Mouse (Mus musculus) ES-Bruce4 (cell line): ENCODE data around the gene Dact2. TPM values are rescaled to one million over a fixed set of nuclear protein-coding genes. Genes with fewer than 3 reads are reported as not detected.

Experiments used
- H3K27ac ChIP-seq: 2 replicates; pipeline ENCODE4 v1.5.1; 2012; ENCODE audit warnings: low read length, inconsistent platforms; ENCODE audit not compliant: insufficient read depth
- H3K27me3 ChIP-seq: 2 replicates; pipeline ENCODE4 v1.6.1; 2012; ENCODE audit warnings: mild to moderate bottlenecking, low read length, inconsistent platforms; ENCODE audit not compliant: control insufficient read depth, poor library complexity, insufficient read depth, severe bottlenecking
- H3K36me3 ChIP-seq: 2 replicates; pipeline ENCODE4 v1.6.1; 2012; ENCODE audit warnings: inconsistent platforms, mild to moderate bottlenecking, low read length, moderate library complexity; ENCODE audit not compliant: control insufficient read depth, poor library complexity, insufficient read depth, severe bottlenecking
- H3K4me1 ChIP-seq: one replicate; pipeline ENCODE4 v1.8.1; 2011; ENCODE audit warnings: low read length; ENCODE audit not compliant: control insufficient read depth, insufficient read depth
- H3K4me3 ChIP-seq: 2 replicates; pipeline ENCODE4 v1.5.1; 2011; ENCODE audit warnings: low read depth, mild to moderate bottlenecking, low read length
- H3K9ac ChIP-seq: 2 replicates; pipeline ENCODE4 v1.6.1; 2012; ENCODE audit warnings: low read depth, mild to moderate bottlenecking, inconsistent platforms; ENCODE audit not compliant: poor library complexity, severe bottlenecking
- H3K9me3 ChIP-seq: replicated peaks from 2 replicates; pipeline ENCODE4 v1.6.1; 2012; ENCODE audit warnings: mild to moderate bottlenecking, low read length, inconsistent platforms; ENCODE audit not compliant: control insufficient read depth, poor library complexity, insufficient read depth, severe bottlenecking
- CTCF ChIP-seq: IDR thresholded peaks from one replicate; pipeline ENCODE4 v1.8.1; 2011; ENCODE audit warnings: low read depth, low read length
- EP300 ChIP-seq: IDR thresholded peaks from 2 replicates; pipeline ENCODE4 v1.6.1; 2011; ENCODE audit warnings: low read depth, low read length; ENCODE audit not compliant: insufficient read depth
- POLR2A ChIP-seq: IDR thresholded peaks from one replicate; pipeline ENCODE4 v1.8.1; 2011; ENCODE audit warnings: low read length; ENCODE audit not compliant: insufficient read depth
- polyA plus RNA-seq: library from polyadenylated mRNA; stranded (reverse); fragments of >200 nt; gene quantifications from 2 replicates; pipeline ENCODE4 v1.2.4, GENCODE M21; 2011; ENCODE audit warnings: low read depth; ENCODE audit not compliant: missing spikeins, insufficient read depth, insufficient read length

Gene Dact2
- polyA plus RNA-seq, 1 experiment = 15.8 TPM

GRCm38 (mm10) chr17:14172184-14172583 lies 31.9 kb downstream of the Dact2 start:
- H3K27me3 ChIP-seq = no peaks in the 10 kb centered on the region
- TF ChIP-seq POLR2A (no peak), EP300 (no peak), CTCF (no peak)
- no peak overlapping the region for H3K4me3 ChIP-seq
- no peak overlapping the region for H3K9ac ChIP-seq
- no peak overlapping the region for H3K27ac ChIP-seq
- peaks cover 24% of the 10 kb centered on the region for H3K4me1 ChIP-seq
- H3K9me3 ChIP-seq = no peaks in the 10 kb centered on the region
- no peaks in the 10 kb centered on the region for H3K36me3 ChIP-seq

- Histone ChIP-seq H3K9me3 (no peaks in the 10 kb centered on the region), H3K9ac (no peak overlapping the region), H3K4me1 (peaks cover 27% of the 10 kb centered on the region), H3K27me3 (no peaks in the 10 kb centered on the region), H3K36me3 (no peaks in the 10 kb centered on the region), H3K4me3 (no peak overlapping the region), H3K27ac (no peak overlapping the region)
- no peak for TF ChIP-seq CTCF
- TF ChIP-seq POLR2A = no peak
- TF ChIP-seq EP300 = no peak
Measured at GRCm38 (mm10) chr17:14170961-14171479, 33.1 kb downstream of the Dact2 start.

GRCm38 (mm10) chr17:14169431-14169830 lies 34.7 kb downstream of the Dact2 start:
- Histone ChIP-seq H3K4me3 (no peak overlapping the region), H3K27me3 (no peaks in the 10 kb centered on the region), H3K4me1 (peaks cover 26% of the 10 kb centered on the region), H3K27ac (no peak overlapping the region), H3K9me3 (no peaks in the 10 kb centered on the region), H3K36me3 (no peaks in the 10 kb centered on the region), H3K9ac (no peak overlapping the region)
- TF ChIP-seq POLR2A = no peak
- TF ChIP-seq CTCF = no peak

- no peaks in the 10 kb centered on the region for H3K27me3 ChIP-seq
- TF ChIP-seq CTCF (no peak), EP300 (no peak), POLR2A (no peak)
- H3K9ac ChIP-seq = no peak overlapping the region
- no peak overlapping the region for H3K4me3 ChIP-seq
- H3K4me1 ChIP-seq = peaks cover 20% of the 10 kb centered on the region
- H3K27ac ChIP-seq = peak overlapping the region; percentile 42
- H3K9me3 ChIP-seq = no peaks in the 10 kb centered on the region
- no peaks in the 10 kb centered on the region for H3K36me3 ChIP-seq
Measured at GRCm38 (mm10) chr17:14167594-14167993, 36.5 kb downstream of the Dact2 start.

- H3K9ac ChIP-seq = no peak overlapping the region; the same call in 1 of the 2 replicates
- H3K27me3 ChIP-seq = no peaks in the 10 kb centered on the region
- peaks cover 20% of the 10 kb centered on the region for H3K4me1 ChIP-seq
- no peaks in the 10 kb centered on the region for H3K9me3 ChIP-seq
- 0 out of 2 replicates have a peak overlapping the region, but pooled peaks have one; percentile 0 for H3K4me3 ChIP-seq
- peak overlapping the region; percentile 75 for H3K27ac ChIP-seq
- H3K36me3 ChIP-seq = no peaks in the 10 kb centered on the region
- no peak for TF ChIP-seq CTCF
- TF ChIP-seq POLR2A = no peak
- TF ChIP-seq EP300 = peak; percentile 91
Measured at GRCm38 (mm10) chr17:14166746-14167432, 37.2 kb downstream of the Dact2 start.

- H3K4me1 ChIP-seq = peaks cover 20% of the 10 kb centered on the region
- 0 out of 2 replicates have a peak overlapping the region, but pooled peaks have one; percentile 0 for H3K4me3 ChIP-seq
- TF ChIP-seq EP300 = no peak
- H3K9me3 ChIP-seq = no peaks in the 10 kb centered on the region
- no peak overlapping the region; the same call in 1 of the 2 replicates for H3K9ac ChIP-seq
- peak overlapping the region; percentile 75 for H3K27ac ChIP-seq
- no peaks in the 10 kb centered on the region for H3K36me3 ChIP-seq
- H3K27me3 ChIP-seq = no peaks in the 10 kb centered on the region
Measured at GRCm38 (mm10) chr17:14165934-14166610, 38.0 kb downstream of the Dact2 start.
